Mouse (Mus musculus) midbrain, postnatal 0 days (tissue): ENCODE measurements around the gene Gsta3. TPM values are rescaled to one million over a fixed set of nuclear protein-coding genes. Genes with fewer than 3 reads are reported as not detected.
"Not testable (repeated sequence)": the region's sequence is repeated elsewhere in the genome, so short reads cannot be mapped to it uniquely, and the experiment has no call there.

Experiments used
- ATAC-seq: fragments of 200-750 bp; cut with Nextera tagmentation; 2 replicates; pipeline ENCODE4 v1.8.0; 2017; ENCODE audit warnings: moderate number of reproducible peaks, mild to moderate bottlenecking, moderate TSS enrichment, moderate library complexity; ENCODE audit not compliant: low FRiP score
- DNase-seq: peaks from one replicate; pipeline ENCODE4 v3.0.0-alpha.2; 2015; ENCODE audit warnings: low spot score
- H3K27ac ChIP-seq: fragments of 300-500 bp; sonication (generic); 2 replicates; pipeline ENCODE4 v1.5.1; 2014; ENCODE audit warnings: low read depth, mild to moderate bottlenecking, low read length, mixed read lengths
- H3K27me3 ChIP-seq: fragments of 300-500 bp; sonication (generic); 2 replicates; pipeline ENCODE4 v1.6.1; 2014; ENCODE audit warnings: low read length, control low read depth, mixed read lengths; ENCODE audit not compliant: insufficient read depth
- H3K36me3 ChIP-seq: fragments of 300-500 bp; sonication (generic); 2 replicates; pipeline ENCODE4 v1.6.1; 2014; ENCODE audit warnings: low read length, control low read depth, mixed read lengths; ENCODE audit not compliant: insufficient read depth
- H3K4me1 ChIP-seq: fragments of 300-500 bp; sonication (generic); 2 replicates; pipeline ENCODE4 v1.6.1; 2014; ENCODE audit warnings: mild to moderate bottlenecking, control low read depth, antibody characterized with exemption, low read length, mixed read lengths; ENCODE audit not compliant: insufficient read depth
- H3K4me2 ChIP-seq: fragments of 300-500 bp; sonication (generic); 2 replicates; pipeline ENCODE4 v1.6.1; 2014; ENCODE audit warnings: low read depth, mild to moderate bottlenecking, low read length, mixed read lengths; ENCODE audit not compliant: poor library complexity, severe bottlenecking
- H3K4me3 ChIP-seq: fragments of 300-500 bp; sonication (generic); 2 replicates; pipeline ENCODE4 v1.5.1; 2014; ENCODE audit warnings: low read depth, mild to moderate bottlenecking, low read length, moderate library complexity
- H3K9ac ChIP-seq: fragments of 300-500 bp; sonication (generic); replicated peaks from 2 replicates; pipeline ENCODE4 v1.6.1; 2014; ENCODE audit warnings: mild to moderate bottlenecking, low read length, moderate library complexity, mixed read lengths; ENCODE audit not compliant: poor library complexity, severe bottlenecking
- H3K9me3 ChIP-seq: fragments of 300-500 bp; sonication (generic); 2 replicates; pipeline ENCODE4 v1.6.1; 2016; ENCODE audit warnings: low read length, control low read depth
- CTCF ChIP-seq: IDR thresholded peaks from 2 replicates; pipeline ENCODE4 v1.5.1; 2016; ENCODE audit warnings: antibody characterized with exemption, mild to moderate bottlenecking
- WGBS: fragments of 180-500 bp; shearing (Covaris S2); extraction: QIAGEN DNeasy Blood & Tissue Kit; methylation state at CpG from one replicate; pipeline ENCODE4 v1.1.7; 2014; 5-methylcytosine and 5-hydroxymethylcytosine counted together
- polyA plus RNA-seq: library from polyadenylated mRNA; unstranded; fragments of >200 nt; fragmentation: Nextera tagmentation; extraction: Ambion mirVana; gene quantifications from 2 replicates; pipeline ENCODE4 v1.2.1, GENCODE M21; 2015
- total RNA-seq: library from RNA; depleted of rRNA; stranded (reverse); fragments of >200 nt; gene quantifications from 2 replicates; pipeline ENCODE4 v1.2.3, GENCODE M21; 2014

The Gsta3 gene
- total and polyA plus RNA-seq, 2 experiments from 2014 or later = 0.52 TPM; not detected in 1

- peak; percentile 64 for TF ChIP-seq CTCF
- Histone ChIP-seq H3K4me2 (peak overlapping the region; percentile 39), H3K9ac (no peak overlapping the region), H3K27ac (no peak overlapping the region), H3K4me3 (no peak overlapping the region), H3K9me3 (no peaks in the 10 kb centered on the region), H3K36me3 (no peaks in the 10 kb centered on the region), H3K27me3 (no peaks in the 10 kb centered on the region), H3K4me1 (no peaks in the 10 kb centered on the region)
- 26% methylated on average over 18 of the region's 18 CpGs for WGBS
- DNase-seq (peak; percentile 58), ATAC-seq (peak; percentile 61; the same call in 1 of the 2 replicates)
Observed at GRCm38 (mm10) chr1:21271343-21272055, 31.1 kb downstream of the Gsta3 start.

- no peaks in the 10 kb centered on the region for H3K36me3 ChIP-seq
- WGBS = 26% methylated on average over 14 of the region's 14 CpGs
- H3K27ac ChIP-seq = no peak overlapping the region
- no peak for ATAC-seq
- H3K9me3 ChIP-seq = no peaks in the 10 kb centered on the region
- no peaks in the 10 kb centered on the region for H3K4me1 ChIP-seq
- H3K27me3 ChIP-seq = no peaks in the 10 kb centered on the region
- H3K4me3 ChIP-seq = no peak overlapping the region
- H3K4me2 ChIP-seq = peak overlapping the region; percentile 39
- TF ChIP-seq CTCF = no peak
- H3K9ac ChIP-seq = no peak overlapping the region
- no peak for DNase-seq
Observed at GRCm38 (mm10) chr1:21272056-21272431, 31.7 kb downstream of the Gsta3 start.

GRCm38 (mm10) chr1:21273091-21273490 lies 32.7 kb downstream of the Gsta3 start:
- H3K36me3 ChIP-seq = no peaks in the 10 kb centered on the region
- H3K4me2 ChIP-seq = no peak overlapping the region
- no peaks in the 10 kb centered on the region for H3K9me3 ChIP-seq
- no peaks in the 10 kb centered on the region for H3K4me1 ChIP-seq
- 92% methylated on average over 6 of the region's 6 CpGs for WGBS
- TF ChIP-seq CTCF = no peak
- no peak overlapping the region for H3K4me3 ChIP-seq
- DNase-seq (no peak), ATAC-seq (no peak)
- no peaks in the 10 kb centered on the region for H3K27me3 ChIP-seq
- no peak overlapping the region for H3K9ac ChIP-seq
- H3K27ac ChIP-seq = no peak overlapping the region

GRCm38 (mm10) chr1:21274437-21275040 lies 34.1 kb downstream of the Gsta3 start:
- Histone ChIP-seq H3K9ac (no peak overlapping the region), H3K36me3 (no peaks in the 10 kb centered on the region), H3K4me2 (no peak overlapping the region), H3K4me3 (no peak overlapping the region), H3K27me3 (no peaks in the 10 kb centered on the region), H3K4me1 (no peaks in the 10 kb centered on the region), H3K9me3 (no peaks in the 10 kb centered on the region), H3K27ac (no peak overlapping the region)
- WGBS = 73% methylated on average over 2 of the region's 2 CpGs
- DNase-seq (no peak), ATAC-seq (no peak)
- no peak for TF ChIP-seq CTCF

GRCm38 (mm10) chr1:21275366-21275765 lies 35.0 kb downstream of the Gsta3 start:
- H3K36me3 ChIP-seq, H3K4me3 ChIP-seq, H3K9me3 ChIP-seq, DNase-seq, H3K9ac ChIP-seq, H3K27ac ChIP-seq, H3K27me3 ChIP-seq, H3K4me1 ChIP-seq, H3K4me2 ChIP-seq, ATAC-seq: not testable (repeated sequence)
- 90% methylated on average over 5 of the region's 5 CpGs for WGBS

- not testable (repeated sequence) for H3K27ac ChIP-seq, H3K9me3 ChIP-seq, ATAC-seq, H3K27me3 ChIP-seq, H3K9ac ChIP-seq, H3K36me3 ChIP-seq, DNase-seq, H3K4me3 ChIP-seq, H3K4me2 ChIP-seq, H3K4me1 ChIP-seq
- 31% methylated on average over 2 of the region's 2 CpGs for WGBS
Observed at GRCm38 (mm10) chr1:21276158-21276557, 35.8 kb downstream of the Gsta3 start.
